Mouse (Mus musculus) bone marrow, adult 2 months (tissue): ENCODE measurements around the gene Arhgap18. TPM values are rescaled to one million over a fixed set of nuclear protein-coding genes. Genes with fewer than 3 reads are reported as not detected.

ENCODE experiments used
- H3K27ac ChIP-seq: fragments of 200-500 bp; 2 replicates; pipeline ENCODE4 v1.5.1; 2012; ENCODE audit warnings: low read depth, mild to moderate bottlenecking, control low read depth, inconsistent platforms, low read length; ENCODE audit not compliant: control insufficient read depth, poor library complexity, insufficient read depth
- H3K4me1 ChIP-seq: fragments of 200-500 bp; 2 replicates; pipeline ENCODE4 v1.6.1; 2011; ENCODE audit warnings: low read length; ENCODE audit not compliant: control insufficient read depth, insufficient read depth
- H3K4me3 ChIP-seq: fragments of 200-500 bp; replicated peaks from 2 replicates; pipeline ENCODE3; 2011; ENCODE audit warnings: mild to moderate bottlenecking, low read depth, low read length, control low read depth; ENCODE audit not compliant: control insufficient read depth
- CTCF ChIP-seq: fragments of 200-500 bp; IDR thresholded peaks from 2 replicates; pipeline ENCODE4 v1.5.1; 2011; ENCODE audit warnings: low read length, control low read depth; ENCODE audit not compliant: control insufficient read depth, insufficient read depth
- POLR2A ChIP-seq: fragments of 200-500 bp; IDR thresholded peaks from 2 replicates; pipeline ENCODE4 v1.6.1; 2011; ENCODE audit warnings: low read depth, mild to moderate bottlenecking, control low read depth, low read length, borderline replicate concordance; ENCODE audit not compliant: control insufficient read depth
- WGBS: fragments of 180-500 bp; shearing (Covaris S2); methylation state at CpG from one replicate; pipeline ENCODE4 v1.1.7; 2018; 5-methylcytosine and 5-hydroxymethylcytosine counted together
- polyA plus RNA-seq: library from polyadenylated mRNA; stranded (reverse); fragments of >200 nt; gene quantifications from 2 replicates; pipeline ENCODE4 v1.2.4, GENCODE M21; 2011; ENCODE audit warnings: low replicate concordance; ENCODE audit not compliant: missing spikeins, insufficient read depth, insufficient read length

Arhgap18 gene
- polyA plus RNA-seq, 1 experiment, result 22.4 TPM

DNA sequence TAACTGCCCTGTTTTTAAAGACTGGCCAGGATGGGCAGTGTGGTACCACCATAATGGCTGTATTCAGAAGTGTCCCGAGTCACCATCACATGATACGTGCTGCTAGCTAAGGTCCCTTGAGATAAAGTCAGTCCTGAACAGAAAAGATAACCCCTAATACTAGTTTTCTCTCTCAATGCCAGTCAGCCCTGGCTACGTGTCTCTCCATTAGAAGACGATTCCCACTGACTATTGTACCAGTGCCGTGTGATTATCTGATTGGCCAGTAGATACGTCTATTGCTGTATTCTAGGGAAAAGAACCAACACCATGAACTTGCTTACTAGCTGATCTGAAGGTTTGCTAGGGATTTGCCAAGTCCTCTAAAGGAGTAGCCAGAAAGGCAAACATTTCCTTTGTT, 785 bp downstream of the Arhgap18 start:
- Histone ChIP-seq H3K4me3 (no peak overlapping the region), H3K4me1 (no peaks in the 10 kb centered on the region; the same call in 1 of the 2 replicates), H3K27ac (no peak overlapping the region)
- WGBS, result 63% methylated on average over 6 of the region's 6 CpGs
- TF ChIP-seq POLR2A (no peak), CTCF (no peak)

DNA sequence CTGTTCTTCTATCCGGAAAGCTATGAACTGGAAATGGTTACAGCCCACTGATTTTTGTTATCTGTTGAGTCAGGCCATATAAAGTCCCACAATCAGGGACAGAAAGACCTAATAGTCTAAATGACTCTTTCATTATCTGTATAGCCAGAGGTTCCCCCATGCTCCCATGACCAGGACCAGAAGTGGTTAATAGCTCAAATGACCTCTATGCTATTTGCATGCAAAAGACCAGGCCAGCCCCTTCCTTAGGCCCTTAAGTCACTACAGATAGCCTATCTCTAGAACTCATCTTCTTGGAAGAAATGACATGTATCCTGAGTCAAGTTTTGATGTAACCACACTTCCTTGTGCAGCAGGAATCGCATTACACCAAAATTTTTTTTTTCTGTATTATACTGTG, 4.0 kb downstream of the Arhgap18 start:
- 59% methylated on average over 2 of the region's 2 CpGs for WGBS
- no peak for TF ChIP-seq POLR2A
- no peak for TF ChIP-seq CTCF
- no peaks in the 10 kb centered on the region; the same call in 1 of the 2 replicates for H3K4me1 ChIP-seq
- no peak overlapping the region for H3K27ac ChIP-seq
- H3K4me3 ChIP-seq, result no peak overlapping the region

DNA sequence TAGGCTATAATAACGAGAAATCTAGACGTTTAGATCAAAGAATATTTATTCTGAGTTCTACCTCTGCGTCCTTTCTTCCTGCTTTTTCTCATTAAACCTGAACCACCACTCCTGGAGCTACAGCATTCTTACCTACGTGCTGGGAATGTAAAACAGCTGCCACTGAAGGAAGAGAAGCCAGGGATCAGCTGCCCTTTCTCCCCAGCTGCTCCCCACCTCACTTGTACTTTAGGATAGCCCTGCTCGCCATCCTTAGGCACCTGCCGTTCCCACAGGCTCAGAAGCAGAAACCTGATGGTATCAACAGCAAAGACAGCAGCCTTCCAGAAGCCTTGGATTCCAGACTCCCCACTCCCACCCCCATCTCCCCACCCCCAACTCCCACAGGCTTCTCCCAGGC, 6.2 kb downstream of the Arhgap18 start:
- H3K4me3 ChIP-seq, result no peak overlapping the region
- 82% methylated on average over 6 of the region's 6 CpGs for WGBS
- no peak overlapping the region for H3K27ac ChIP-seq
- no peaks in the 10 kb centered on the region; the same call in 1 of the 2 replicates for H3K4me1 ChIP-seq
- TF ChIP-seq POLR2A, result no peak
- TF ChIP-seq CTCF, result no peak

DNA sequence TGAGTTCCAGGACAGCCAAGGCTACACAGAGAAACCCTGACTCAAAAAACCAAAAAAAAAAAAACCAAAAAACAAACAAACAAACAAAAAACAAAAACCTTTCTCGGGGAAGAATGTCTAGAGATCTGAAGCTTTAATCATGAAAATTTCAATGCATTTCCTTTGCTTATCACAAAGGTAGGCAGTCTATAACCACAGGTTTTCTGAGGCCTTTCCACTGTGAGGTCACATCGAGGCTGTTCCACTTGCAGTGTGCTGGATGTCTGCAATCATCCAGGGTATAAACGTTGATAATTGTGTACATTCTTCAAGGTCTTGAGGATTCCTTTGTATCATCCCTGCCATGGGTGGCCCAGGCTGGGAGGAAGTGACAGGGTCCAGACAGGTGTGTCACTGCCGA, 7.9 kb downstream of the Arhgap18 start:
- WGBS, result 71% methylated on average over 4 of the region's 4 CpGs
- Histone ChIP-seq H3K27ac (no peak overlapping the region), H3K4me1 (no peaks in the 10 kb centered on the region; the same call in 1 of the 2 replicates), H3K4me3 (no peak overlapping the region)
- TF ChIP-seq POLR2A (no peak), CTCF (no peak)

DNA sequence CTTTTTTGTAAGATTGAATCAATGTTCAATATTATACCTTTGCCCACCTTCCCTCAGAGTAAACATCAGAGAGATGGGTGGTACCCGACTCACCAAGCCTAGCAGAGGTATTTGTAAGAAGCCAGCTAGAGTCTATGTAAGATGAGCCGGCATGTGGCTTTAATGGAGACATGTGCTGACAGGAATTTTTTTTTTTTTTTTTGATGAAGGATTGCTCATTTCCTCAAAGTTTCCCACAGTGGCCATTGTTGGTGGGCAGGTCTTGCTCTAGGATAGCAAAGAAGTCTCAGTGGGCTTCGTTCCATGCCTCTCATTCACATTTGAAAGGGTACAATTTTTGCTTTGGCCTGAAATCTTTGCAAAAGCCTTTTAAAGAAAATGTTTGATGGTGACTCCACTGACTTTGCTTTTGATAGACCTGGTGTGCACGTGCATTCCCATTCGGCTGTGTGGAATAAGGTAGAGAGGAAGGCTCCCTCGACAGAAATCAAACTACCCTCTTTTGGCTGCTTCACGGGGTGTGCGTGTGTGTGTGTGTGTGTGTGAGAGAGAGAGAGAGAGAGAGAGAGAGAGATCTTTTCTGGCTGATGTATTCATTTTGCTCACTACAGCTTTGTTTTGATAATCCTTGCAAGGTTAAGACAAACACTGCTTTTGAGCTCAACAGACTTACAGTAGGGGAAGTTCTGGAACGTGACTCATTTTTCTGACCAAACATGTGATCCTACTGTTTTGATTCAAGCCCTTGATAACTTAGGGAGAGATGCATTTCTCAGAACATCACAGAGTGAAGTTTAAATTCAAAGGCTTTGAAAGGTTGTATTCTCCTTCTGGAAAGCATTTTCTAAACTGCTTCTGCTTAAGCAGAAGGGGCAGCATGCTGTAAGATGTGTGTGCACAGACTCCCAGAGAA, 9.0 kb downstream of the Arhgap18 start:
- H3K27ac ChIP-seq, result no peak overlapping the region
- WGBS, result 68% methylated on average over 9 of the region's 9 CpGs
- H3K4me1 ChIP-seq, result no peaks in the 10 kb centered on the region; the same call in 1 of the 2 replicates
- TF ChIP-seq CTCF (no peak), POLR2A (no peak)
- no peak overlapping the region for H3K4me3 ChIP-seq

DNA sequence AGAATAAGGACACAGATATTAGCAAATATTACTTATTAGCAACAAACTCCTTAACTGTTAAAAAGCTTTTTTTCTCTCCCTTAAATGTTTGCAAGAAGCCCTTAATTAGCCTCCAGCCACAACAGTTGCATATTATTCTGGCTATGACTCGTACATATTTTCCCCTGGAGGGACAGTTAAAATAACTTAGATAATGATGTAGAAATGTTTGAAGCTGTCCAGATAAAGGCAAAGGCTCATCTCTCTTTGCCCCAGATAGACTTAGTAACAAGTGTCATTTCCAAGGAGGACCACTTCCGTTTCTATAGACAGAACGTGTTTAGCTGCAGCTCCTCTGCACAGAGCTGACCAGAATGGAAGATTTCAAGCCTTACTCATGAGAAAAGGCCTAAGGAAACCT, 14.0 kb downstream of the Arhgap18 start:
- Histone ChIP-seq H3K27ac (no peak overlapping the region), H3K4me1 (no peaks in the 10 kb centered on the region; the same call in 1 of the 2 replicates), H3K4me3 (no peak overlapping the region)
- WGBS, result 50% methylated on average over 3 of the region's 3 CpGs
- no peak for TF ChIP-seq POLR2A
- no peak for TF ChIP-seq CTCF

DNA sequence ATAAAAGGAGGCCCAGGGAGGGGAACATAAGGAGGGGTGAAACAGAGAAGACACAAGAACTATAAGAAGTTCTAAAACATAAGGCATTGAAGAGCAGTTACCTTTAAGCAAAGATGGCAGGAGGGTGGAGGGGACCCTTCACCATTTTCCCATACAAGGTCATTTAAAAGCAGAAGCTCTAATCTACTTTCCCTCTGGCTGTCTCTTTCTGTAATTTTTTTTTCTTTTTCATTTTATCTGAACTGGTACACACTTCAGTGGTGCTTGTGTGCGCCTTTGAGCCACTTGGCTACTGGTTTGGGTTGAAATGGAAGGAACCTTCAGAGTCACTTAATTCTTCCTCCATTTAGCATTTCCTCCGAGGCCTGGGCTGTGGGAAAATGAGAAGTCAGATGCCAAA, 15.7 kb downstream of the Arhgap18 start:
- H3K4me3 ChIP-seq, result no peak overlapping the region
- 55% methylated on average over 2 of the region's 2 CpGs for WGBS
- no peak for TF ChIP-seq POLR2A
- no peak for TF ChIP-seq CTCF
- H3K4me1 ChIP-seq, result no peaks in the 10 kb centered on the region; the same call in 1 of the 2 replicates
- no peak overlapping the region for H3K27ac ChIP-seq

DNA sequence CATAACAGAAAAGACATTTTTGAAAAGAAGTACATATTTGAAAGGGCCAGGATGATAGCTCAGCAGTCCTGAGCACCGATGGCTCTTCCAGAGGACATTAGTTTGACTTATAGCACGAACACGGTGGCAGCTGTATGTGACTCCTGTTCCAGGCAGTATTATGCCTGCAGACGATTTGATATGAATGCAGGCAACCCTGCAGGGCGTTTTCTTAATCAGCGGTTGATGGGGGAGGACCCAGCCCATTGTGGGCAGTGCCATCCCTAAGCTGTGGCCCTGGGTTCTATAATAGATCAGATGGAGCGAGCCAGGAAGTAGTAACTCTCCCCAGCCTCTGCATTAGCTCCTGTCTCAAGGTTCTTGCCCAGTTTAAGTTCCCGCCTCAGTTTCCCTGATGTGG, 16.8 kb downstream of the Arhgap18 start:
- TF ChIP-seq CTCF, result no peak
- no peak for TF ChIP-seq POLR2A
- no peaks in the 10 kb centered on the region; the same call in 1 of the 2 replicates for H3K4me1 ChIP-seq
- 66% methylated on average over 8 of the region's 8 CpGs for WGBS

More for the DNA sequence above, 16.8 kb downstream of the Arhgap18 start:
- Histone ChIP-seq H3K4me3 (no peak overlapping the region), H3K27ac (no peak overlapping the region)
